Mouse (Mus musculus): ENCODE data around the gene Astn1. TPM values are rescaled to one million over a fixed set of nuclear protein-coding genes. Genes with fewer than 3 reads are reported as not detected.

The Astn1 gene
- polyA plus RNA-seq, 1 experiment from 2014 or later: 9.4 TPM

- no peaks in the 10 kb centered on the region for H3K9me3 ChIP-seq (replicated peaks)
- peaks cover 87% of the 10 kb centered on the region for H3K4me1 ChIP-seq
- no peaks in the 10 kb centered on the region for H3K36me3 ChIP-seq
- 90% methylated on average over 2 of the region's 2 CpGs for WGBS
- DNase-seq (ENCODE audit: low spot score): no peak
- H3K4me3 ChIP-seq: no peak overlapping the region
- no peaks in the 10 kb centered on the region for H3K27me3 ChIP-seq (ENCODE audit: low read depth, poor library complexity, severe bottlenecking)
- H3K27ac ChIP-seq (replicated peaks): peak overlapping the region; percentile 15; the same call in 1 of the 2 replicates
Observed at GRCm38 (mm10) chr1:158549616-158550015, 187.5 kb downstream of the Astn1 start.

- H3K27ac ChIP-seq (replicated peaks): peak overlapping the region; percentile 85
- DNase-seq (ENCODE audit: low spot score): peak; percentile 62
- H3K4me1 ChIP-seq: peaks cover 86% of the 10 kb centered on the region
- no peaks in the 10 kb centered on the region for H3K36me3 ChIP-seq
- WGBS: 13% methylated on average over 6 of the region's 6 CpGs
- H3K4me3 ChIP-seq: peak overlapping the region; percentile 42
- H3K27me3 ChIP-seq (ENCODE audit: low read depth, poor library complexity, severe bottlenecking): no peaks in the 10 kb centered on the region
- no peaks in the 10 kb centered on the region for H3K9me3 ChIP-seq (replicated peaks)
Observed at GRCm38 (mm10) chr1:158551951-158552350, 189.9 kb downstream of the Astn1 start.

GRCm38 (mm10) chr1:158553341-158553740 lies 191.3 kb downstream of the Astn1 start:
- Histone ChIP-seq H3K4me3 (peak overlapping the region; percentile 42), H3K27ac (replicated peaks) (peak overlapping the region; percentile 85), H3K9me3 (replicated peaks) (no peaks in the 10 kb centered on the region), H3K36me3 (no peaks in the 10 kb centered on the region), H3K27me3 (ENCODE audit: low read depth, poor library complexity, severe bottlenecking) (no peaks in the 10 kb centered on the region), H3K4me1 (peaks cover 72% of the 10 kb centered on the region)
- no peak for DNase-seq (ENCODE audit: low spot score)
- WGBS: 85% methylated on average over 6 of the region's 6 CpGs

GRCm38 (mm10) chr1:158554020-158554505 lies 192.0 kb downstream of the Astn1 start:
- Histone ChIP-seq H3K27ac (replicated peaks) (peak overlapping the region; percentile 85), H3K4me3 (peak overlapping the region; percentile 42), H3K27me3 (ENCODE audit: low read depth, poor library complexity, severe bottlenecking) (no peaks in the 10 kb centered on the region), H3K9me3 (replicated peaks) (no peaks in the 10 kb centered on the region), H3K36me3 (no peaks in the 10 kb centered on the region), H3K4me1 (peaks cover 65% of the 10 kb centered on the region)
- WGBS: 6% methylated on average over 6 of the region's 6 CpGs
- DNase-seq (ENCODE audit: low spot score): peak; percentile 68

GRCm38 (mm10) chr1:158573168-158573567 lies 211.1 kb downstream of the Astn1 start:
- 94% methylated on average over 5 of the region's 5 CpGs for WGBS

GRCm38 (mm10) chr1:158573597-158573996 lies 211.5 kb downstream of the Astn1 start:
- WGBS: 92% methylated on average over 7 of the region's 7 CpGs
- Histone ChIP-seq H3K4me1 (no peaks in the 10 kb centered on the region), H3K27me3 (ENCODE audit: low read depth, poor library complexity, severe bottlenecking) (no peaks in the 10 kb centered on the region), H3K4me3 (no peak overlapping the region), H3K27ac (replicated peaks) (no peak overlapping the region), H3K9me3 (replicated peaks) (no peaks in the 10 kb centered on the region), H3K36me3 (peaks cover 11% of the 10 kb centered on the region)
- no peak for DNase-seq (ENCODE audit: low spot score)

More at GRCm38 (mm10) chr1:158573168-158573567, 211.1 kb downstream of the Astn1 start:
- no peak overlapping the region for H3K27ac ChIP-seq (replicated peaks)
- no peak for DNase-seq (ENCODE audit: low spot score)
- no peaks in the 10 kb centered on the region for H3K4me1 ChIP-seq
- H3K27me3 ChIP-seq (ENCODE audit: low read depth, poor library complexity, severe bottlenecking): no peaks in the 10 kb centered on the region
- no peaks in the 10 kb centered on the region for H3K9me3 ChIP-seq (replicated peaks)
- H3K4me3 ChIP-seq: no peak overlapping the region
- peaks cover 11% of the 10 kb centered on the region for H3K36me3 ChIP-seq

GRCm38 (mm10) chr1:158575997-158576396 lies 213.9 kb downstream of the Astn1 start:
- Histone ChIP-seq H3K4me1 (no peaks in the 10 kb centered on the region), H3K4me3 (no peak overlapping the region), H3K27me3 (ENCODE audit: low read depth, poor library complexity, severe bottlenecking) (no peaks in the 10 kb centered on the region), H3K9me3 (replicated peaks) (no peaks in the 10 kb centered on the region), H3K36me3 (peaks cover 15% of the 10 kb centered on the region), H3K27ac (replicated peaks) (no peak overlapping the region)
- DNase-seq (ENCODE audit: low spot score): no peak
- WGBS: 69% methylated on average over 1 of the region's 1 CpGs

- DNase-seq (ENCODE audit: low spot score): no peak
- Histone ChIP-seq H3K27ac (replicated peaks) (no peak overlapping the region), H3K27me3 (ENCODE audit: low read depth, poor library complexity, severe bottlenecking) (no peaks in the 10 kb centered on the region), H3K4me3 (no peak overlapping the region), H3K9me3 (replicated peaks) (no peaks in the 10 kb centered on the region), H3K36me3 (0 out of 2 replicates have a peak, but pooled peaks cover 4% of the 10 kb centered on the region), H3K4me1 (no peaks in the 10 kb centered on the region)
Observed at GRCm38 (mm10) chr1:158581806-158582205, 219.7 kb downstream of the Astn1 start.

GRCm38 (mm10) chr1:158588903-158589302 lies 226.8 kb downstream of the Astn1 start:
- peaks cover 19% of the 10 kb centered on the region for H3K36me3 ChIP-seq
- DNase-seq (ENCODE audit: low spot score): no peak
- 87% methylated on average over 3 of the region's 3 CpGs for WGBS
- no peaks in the 10 kb centered on the region for H3K4me1 ChIP-seq
- H3K9me3 ChIP-seq (replicated peaks): no peaks in the 10 kb centered on the region
- H3K27ac ChIP-seq (replicated peaks): no peak overlapping the region
- H3K4me3 ChIP-seq: no peak overlapping the region
- H3K27me3 ChIP-seq (ENCODE audit: low read depth, poor library complexity, severe bottlenecking): no peaks in the 10 kb centered on the region

GRCm38 (mm10) chr1:158596726-158597448 lies 234.8 kb downstream of the Astn1 start:
- DNase-seq (ENCODE audit: low spot score): peak; percentile 60
- H3K9me3 ChIP-seq (replicated peaks): no peaks in the 10 kb centered on the region
- WGBS: 44% methylated on average over 16 of the region's 16 CpGs
- H3K27me3 ChIP-seq (ENCODE audit: low read depth, poor library complexity, severe bottlenecking): no peaks in the 10 kb centered on the region
- H3K4me3 ChIP-seq: no peak overlapping the region
- H3K36me3 ChIP-seq: peaks cover 21% of the 10 kb centered on the region
- no peak overlapping the region for H3K27ac ChIP-seq (replicated peaks)
- H3K4me1 ChIP-seq: peaks cover 4% of the 10 kb centered on the region; the same call in 1 of the 2 replicates

GRCm38 (mm10) chr1:158597996-158598395 lies 235.9 kb downstream of the Astn1 start:
- H3K9me3 ChIP-seq (replicated peaks): no peaks in the 10 kb centered on the region
- no peak overlapping the region for H3K4me3 ChIP-seq
- peaks cover 8% of the 10 kb centered on the region for H3K4me1 ChIP-seq
- WGBS: 80% methylated on average over 7 of the region's 7 CpGs
- no peak for DNase-seq (ENCODE audit: low spot score)
- no peak overlapping the region for H3K27ac ChIP-seq (replicated peaks)
- H3K27me3 ChIP-seq (ENCODE audit: low read depth, poor library complexity, severe bottlenecking): no peaks in the 10 kb centered on the region
- H3K36me3 ChIP-seq: peaks cover 10% of the 10 kb centered on the region

GRCm38 (mm10) chr1:158599435-158599834 lies 237.4 kb downstream of the Astn1 start:
- WGBS: 91% methylated on average over 2 of the region's 2 CpGs
- Histone ChIP-seq H3K4me3 (no peak overlapping the region), H3K27me3 (ENCODE audit: low read depth, poor library complexity, severe bottlenecking) (no peaks in the 10 kb centered on the region), H3K36me3 (peaks cover 6% of the 10 kb centered on the region), H3K27ac (replicated peaks) (no peak overlapping the region), H3K9me3 (replicated peaks) (no peaks in the 10 kb centered on the region), H3K4me1 (peaks cover 10% of the 10 kb centered on the region)
- DNase-seq (ENCODE audit: low spot score): no peak

- Histone ChIP-seq H3K4me3 (no peak overlapping the region), H3K27ac (replicated peaks) (no peak overlapping the region), H3K27me3 (ENCODE audit: low read depth, poor library complexity, severe bottlenecking) (no peaks in the 10 kb centered on the region), H3K4me1 (peaks cover 7% of the 10 kb centered on the region), H3K9me3 (replicated peaks) (no peaks in the 10 kb centered on the region), H3K36me3 (peaks cover 13% of the 10 kb centered on the region)
- no peak for DNase-seq (ENCODE audit: low spot score)
- 22% methylated on average over 2 of the region's 2 CpGs for WGBS
Observed at GRCm38 (mm10) chr1:158603056-158603455, 241.0 kb downstream of the Astn1 start.

Measured in midbrain, embryonic 10.5 days (tissue).